Mouse (Mus musculus) heart, embryonic 15.5 days (tissue): ENCODE data around the gene Arhgap35. TPM values are rescaled to one million over a fixed set of nuclear protein-coding genes. Genes with fewer than 3 reads are reported as not detected.

Experiments used
- ATAC-seq: fragments of 200-750 bp; cut with Nextera tagmentation; replicated peaks from 2 replicates; pipeline ENCODE4 v1.8.0; 2017; ENCODE audit warnings: low read depth, moderate TSS enrichment; ENCODE audit not compliant: insufficient number of reproducible peaks, insufficient read depth, low FRiP score
- H3K27ac ChIP-seq: fragments of 300-500 bp; sonication (generic); 2 replicates; pipeline ENCODE4 v1.5.1; 2015; ENCODE audit warnings: mild to moderate bottlenecking, inconsistent platforms
- H3K27me3 ChIP-seq: fragments of 300-500 bp; sonication (generic); 2 replicates; pipeline ENCODE4 v1.6.1; 2015; ENCODE audit warnings: inconsistent platforms
- H3K36me3 ChIP-seq: fragments of 300-500 bp; sonication (generic); 2 replicates; pipeline ENCODE4 v1.6.1; 2015; ENCODE audit warnings: mild to moderate bottlenecking, inconsistent platforms
- H3K4me1 ChIP-seq: fragments of 300-500 bp; sonication (generic); replicated peaks from 2 replicates; pipeline ENCODE4 v1.6.1; 2015; ENCODE audit warnings: inconsistent platforms
- H3K4me2 ChIP-seq: fragments of 300-500 bp; sonication (generic); 2 replicates; pipeline ENCODE4 v1.6.1; 2015; ENCODE audit warnings: inconsistent platforms, mild to moderate bottlenecking, moderate library complexity
- H3K4me3 ChIP-seq: fragments of 300-500 bp; sonication (generic); 2 replicates; pipeline ENCODE4 v1.5.1; 2015; ENCODE audit warnings: mild to moderate bottlenecking, inconsistent platforms
- H3K9ac ChIP-seq: fragments of 300-500 bp; sonication (generic); 2 replicates; pipeline ENCODE4 v1.6.1; 2015; ENCODE audit warnings: mild to moderate bottlenecking, inconsistent platforms
- H3K9me3 ChIP-seq: fragments of 300-500 bp; sonication (generic); replicated peaks from 2 replicates; pipeline ENCODE4 v1.6.1; 2016; ENCODE audit warnings: inconsistent platforms
- WGBS: fragments of 180-500 bp; shearing (Covaris S2); methylation state at CpG from one replicate; pipeline ENCODE4 v1.1.7; 2015; ENCODE audit warnings: mixed read lengths; 5-methylcytosine and 5-hydroxymethylcytosine counted together
- polyA plus RNA-seq: library from polyadenylated mRNA; unstranded; fragments of >200 nt; fragmentation: Nextera tagmentation; extraction: Ambion mirVana; gene quantifications from 2 replicates; pipeline ENCODE4 v1.2.1, GENCODE M21; 2015

Arhgap35 gene
- polyA plus RNA-seq, 1 experiment from 2014 or later: 12.6 TPM

DNA sequence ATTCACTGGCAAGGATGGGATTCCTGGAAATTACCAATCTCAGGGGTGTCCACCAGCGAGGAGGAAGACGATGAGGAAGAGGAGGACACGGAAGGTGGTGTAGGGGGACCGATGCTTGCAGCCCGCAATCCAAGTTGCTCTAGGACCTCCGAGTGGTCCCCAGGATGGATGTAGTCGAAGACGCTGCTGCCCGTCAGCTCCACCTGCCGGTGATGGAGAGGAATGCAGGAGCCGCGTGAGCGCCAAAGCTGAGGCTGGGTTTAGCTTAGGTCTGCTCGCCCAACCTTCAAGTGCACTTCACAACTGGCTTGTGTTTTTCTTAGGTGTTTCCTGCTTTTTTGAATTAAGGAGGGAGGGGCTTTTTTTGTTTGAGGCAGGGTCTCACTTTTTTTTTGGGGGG, 151.6 kb downstream of the Arhgap35 start:
- H3K27ac ChIP-seq: no peak overlapping the region
- ATAC-seq: no peak
- H3K4me1 ChIP-seq: no peaks in the 10 kb centered on the region
- H3K4me3 ChIP-seq: no peak overlapping the region
- H3K4me2 ChIP-seq: no peak overlapping the region
- no peaks in the 10 kb centered on the region for H3K36me3 ChIP-seq
- WGBS: 2% methylated on average over 14 of the region's 14 CpGs
- peaks cover 32% of the 10 kb centered on the region for H3K27me3 ChIP-seq
- H3K9ac ChIP-seq: no peak overlapping the region
- H3K9me3 ChIP-seq: no peaks in the 10 kb centered on the region

DNA sequence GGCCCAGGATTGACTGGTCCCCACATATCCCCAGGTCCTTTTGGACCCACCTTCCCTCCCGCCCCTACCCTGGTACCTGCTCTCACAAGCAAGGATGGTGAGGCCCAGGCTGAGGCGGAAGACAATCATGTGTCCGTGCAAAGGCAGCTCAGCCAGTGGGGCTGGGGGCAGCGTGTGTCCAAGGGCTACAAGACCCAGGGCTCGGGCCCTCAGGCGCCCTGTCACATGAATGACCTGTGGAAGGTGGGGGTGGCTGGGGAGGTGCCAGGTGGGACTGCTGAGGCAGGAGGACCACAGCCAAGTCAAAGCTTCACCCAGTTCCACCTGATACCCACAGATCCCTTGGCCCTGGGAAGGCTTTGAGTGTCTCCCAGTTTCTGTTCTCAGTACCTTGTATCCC, 153.1 kb downstream of the Arhgap35 start:
- 73% methylated on average over 6 of the region's 6 CpGs for WGBS
- Histone ChIP-seq H3K9me3 (no peaks in the 10 kb centered on the region), H3K4me1 (no peaks in the 10 kb centered on the region), H3K27ac (no peak overlapping the region), H3K36me3 (no peaks in the 10 kb centered on the region), H3K4me3 (no peak overlapping the region), H3K4me2 (no peak overlapping the region), H3K27me3 (peaks cover 23% of the 10 kb centered on the region), H3K9ac (no peak overlapping the region)
- ATAC-seq: no peak

GRCm38 (mm10) chr7:16461151-16461550, 153.6 kb downstream of the Arhgap35 start:
- Histone ChIP-seq H3K27ac (no peak overlapping the region), H3K27me3 (peaks cover 23% of the 10 kb centered on the region), H3K4me3 (no peak overlapping the region), H3K4me1 (no peaks in the 10 kb centered on the region), H3K4me2 (no peak overlapping the region), H3K9me3 (no peaks in the 10 kb centered on the region), H3K36me3 (peaks cover 3% of the 10 kb centered on the region; the same call in 1 of the 2 replicates), H3K9ac (no peak overlapping the region)
- no peak for ATAC-seq
- 57% methylated on average over 6 of the region's 6 CpGs for WGBS

DNA sequence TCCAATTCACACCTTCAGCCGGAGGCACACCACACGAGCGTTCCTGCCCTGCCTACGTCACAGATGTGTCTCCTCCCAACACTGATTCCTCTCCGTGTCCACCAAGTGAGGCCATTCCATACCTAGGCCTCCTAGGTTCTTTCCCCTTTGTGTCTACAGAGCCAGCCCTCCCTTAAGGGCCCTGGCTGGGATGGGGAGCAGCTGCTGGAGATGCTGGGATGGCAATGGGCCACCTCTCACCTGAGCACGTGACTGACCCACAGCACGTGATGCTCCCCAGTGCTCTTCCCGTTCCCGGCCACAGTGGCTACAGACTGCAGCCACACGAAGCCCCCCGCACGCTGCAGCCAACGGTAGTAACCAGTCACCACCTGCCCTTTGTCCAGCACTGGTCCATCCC, 154.2 kb downstream of the Arhgap35 start:
- 51% methylated on average over 13 of the region's 13 CpGs for WGBS
- H3K9me3 ChIP-seq: no peaks in the 10 kb centered on the region
- no peak overlapping the region for H3K4me3 ChIP-seq
- H3K4me1 ChIP-seq: no peaks in the 10 kb centered on the region
- no peak overlapping the region for H3K4me2 ChIP-seq
- H3K36me3 ChIP-seq: peaks cover 3% of the 10 kb centered on the region; the same call in 1 of the 2 replicates
- no peak for ATAC-seq
- H3K27me3 ChIP-seq: peaks cover 23% of the 10 kb centered on the region
- no peak overlapping the region for H3K9ac ChIP-seq
- H3K27ac ChIP-seq: no peak overlapping the region

DNA sequence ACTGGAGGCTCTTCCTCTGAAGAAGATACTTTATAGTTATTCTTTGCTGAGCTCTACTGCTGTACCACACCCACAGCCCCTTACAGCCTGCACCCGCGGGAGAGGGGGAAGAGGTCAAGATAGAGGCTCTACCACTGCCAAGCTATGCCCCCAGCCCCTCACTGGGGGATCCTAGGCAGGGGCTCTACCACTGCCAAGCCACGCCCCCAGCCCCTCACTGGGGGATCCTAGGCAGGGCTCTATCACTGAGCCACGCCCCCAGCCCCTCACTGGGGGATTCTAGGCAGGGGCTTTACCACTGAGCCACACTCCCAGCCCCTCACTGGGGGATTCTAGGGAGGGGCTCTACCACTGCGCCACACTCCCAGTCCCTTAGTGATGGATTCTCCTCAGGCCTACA, 158.5 kb downstream of the Arhgap35 start:
- H3K4me2 ChIP-seq: no peak overlapping the region
- 76% methylated on average over 5 of the region's 5 CpGs for WGBS
- no peak overlapping the region for H3K9ac ChIP-seq
- no peak for ATAC-seq
- peaks cover 11% of the 10 kb centered on the region for H3K4me1 ChIP-seq
- peaks cover 3% of the 10 kb centered on the region; the same call in 1 of the 2 replicates for H3K36me3 ChIP-seq
- no peak overlapping the region for H3K27ac ChIP-seq
- no peak overlapping the region for H3K4me3 ChIP-seq
- peaks cover 14% of the 10 kb centered on the region for H3K27me3 ChIP-seq
- H3K9me3 ChIP-seq: no peaks in the 10 kb centered on the region

DNA sequence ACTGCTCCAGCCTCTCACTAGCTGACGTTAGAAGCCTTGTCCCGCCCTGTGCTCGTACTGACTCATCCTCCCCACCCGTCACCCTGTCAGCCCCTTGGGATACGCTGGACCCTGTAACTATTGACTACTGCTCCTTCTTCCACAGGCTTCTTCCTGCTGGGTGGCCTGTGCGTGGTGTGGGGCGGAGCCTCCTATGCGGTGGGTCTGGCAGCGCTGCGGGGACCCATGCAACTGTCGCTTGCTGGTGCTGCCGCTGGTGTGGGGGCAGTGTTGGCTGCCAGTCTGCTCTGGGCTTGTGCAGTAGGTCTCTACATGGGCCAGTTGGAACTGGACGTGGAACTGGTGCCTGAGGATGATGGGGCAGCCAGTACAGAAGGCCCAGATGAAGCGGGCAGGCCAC, 159.8 kb downstream of the Arhgap35 start:
- H3K27ac ChIP-seq: no peak overlapping the region
- no peaks in the 10 kb centered on the region for H3K9me3 ChIP-seq
- H3K9ac ChIP-seq: no peak overlapping the region
- no peak overlapping the region for H3K4me2 ChIP-seq
- 91% methylated on average over 14 of the region's 14 CpGs for WGBS
- peaks cover 2% of the 10 kb centered on the region; the same call in 1 of the 2 replicates for H3K27me3 ChIP-seq
- ATAC-seq: no peak
- H3K4me1 ChIP-seq: peaks cover 11% of the 10 kb centered on the region
- H3K36me3 ChIP-seq: peaks cover 3% of the 10 kb centered on the region; the same call in 1 of the 2 replicates
- no peak overlapping the region for H3K4me3 ChIP-seq

DNA sequence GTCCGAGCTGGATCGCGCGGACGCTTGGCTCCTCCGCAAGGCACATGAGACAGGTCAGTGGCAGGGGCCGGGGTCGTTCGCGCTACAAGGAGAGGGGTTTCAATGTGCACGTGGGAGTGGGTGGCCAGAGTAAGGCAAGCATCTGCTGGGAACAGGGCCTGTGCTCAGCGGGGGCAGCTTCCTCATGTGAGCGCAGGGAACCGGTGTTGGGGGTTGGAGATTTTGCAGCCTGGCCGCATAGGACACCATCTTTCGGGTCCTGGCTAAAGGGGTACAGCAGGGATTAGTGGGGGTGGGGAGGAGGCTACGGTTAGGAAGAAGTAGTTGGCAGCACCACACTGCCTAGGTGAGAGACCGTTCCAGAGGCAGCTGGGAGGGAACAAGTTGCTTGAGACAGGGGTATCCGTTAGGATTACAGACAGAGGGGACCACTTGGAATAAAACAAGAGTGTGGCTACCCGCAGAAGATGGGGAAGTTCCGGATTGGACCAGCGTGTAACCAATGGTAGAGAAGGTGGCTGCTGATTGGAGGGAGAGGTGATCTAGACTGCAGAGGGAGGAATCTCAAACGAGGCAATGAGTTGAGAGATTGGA, 161.6 kb downstream of the Arhgap35 start:
- Histone ChIP-seq H3K9me3 (no peaks in the 10 kb centered on the region), H3K4me2 (peak overlapping the region; percentile 97), H3K4me3 (peak overlapping the region; percentile 86), H3K27ac (peak overlapping the region; percentile 52), H3K36me3 (peaks cover 3% of the 10 kb centered on the region; the same call in 1 of the 2 replicates), H3K9ac (peak overlapping the region; percentile 78), H3K27me3 (no peaks in the 10 kb centered on the region), H3K4me1 (peaks cover 11% of the 10 kb centered on the region)
- peak; percentile 19 for ATAC-seq
- WGBS: under 1% methylated on average over 23 of the region's 23 CpGs

GRCm38 (mm10) chr7:16452587-16453073, 162.2 kb downstream of the Arhgap35 start, which contains the start of gene Tmem160:
TSS of gene Tmem160 (plus strand) at chr7:16452779.
- H3K4me3 ChIP-seq: peak within 1 kb of the TSS; percentile 86
- H3K9ac ChIP-seq: peak within 1 kb of the TSS; percentile 78
- WGBS: under 1% methylated on average over 30 of the region's 30 CpGs
- H3K27ac ChIP-seq: peak within 1 kb of the TSS; percentile 52
- peak within 1 kb of the TSS; percentile 97 for H3K4me2 ChIP-seq
- no peaks in the 10 kb centered on the region for H3K9me3 ChIP-seq
- peaks cover 3% of the 10 kb centered on the region; the same call in 1 of the 2 replicates for H3K36me3 ChIP-seq
- H3K4me1 ChIP-seq: peaks cover 11% of the 10 kb centered on the region
- ATAC-seq: peak; percentile 97
- no peaks in the 10 kb centered on the region for H3K27me3 ChIP-seq

DNA sequence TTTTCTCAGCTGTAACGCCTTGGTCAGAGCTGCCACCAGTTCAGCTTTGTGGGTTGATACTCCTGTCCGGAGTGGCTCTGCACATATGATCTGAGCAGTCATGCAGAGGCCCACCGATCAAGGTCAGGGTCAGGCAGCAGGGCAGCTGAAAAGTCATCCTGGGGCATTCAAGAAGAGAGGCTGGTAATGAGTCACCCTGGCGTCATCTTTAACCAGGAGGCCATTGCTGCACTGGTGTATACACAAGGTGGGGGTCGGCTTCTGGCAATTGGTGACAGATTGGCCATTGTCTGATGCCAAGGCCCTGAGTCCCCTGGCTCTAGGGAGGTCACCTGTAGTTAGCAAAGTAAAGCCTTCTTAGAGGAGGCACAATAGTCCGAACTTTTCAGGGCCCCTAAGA, 163.1 kb downstream of the Arhgap35 start:
- Histone ChIP-seq H3K36me3 (peaks cover 3% of the 10 kb centered on the region; the same call in 1 of the 2 replicates), H3K27ac (peak overlapping the region; percentile 35), H3K9me3 (no peaks in the 10 kb centered on the region), H3K4me1 (peaks cover 11% of the 10 kb centered on the region), H3K27me3 (no peaks in the 10 kb centered on the region), H3K4me3 (no peak overlapping the region), H3K9ac (no peak overlapping the region), H3K4me2 (no peak overlapping the region)
- WGBS: 62% methylated on average over 6 of the region's 6 CpGs
- ATAC-seq: no peak

Other genes starting within 250 kb of the Arhgap35 start
- 187 and 209 TPM in 2 replicates for gene Sae1, start 227.2 kb downstream of the Arhgap35 start, polyA plus RNA-seq
- gene Zc3h4, start 214.1 kb downstream of the Arhgap35 start, polyA plus RNA-seq: 7.9 and 13.2 TPM in 2 replicates
- gene Tmem160, start 162.2 kb downstream of the Arhgap35 start, polyA plus RNA-seq: 76.1 and 76.3 TPM in 2 replicates
- gene Npas1, start 137.3 kb downstream of the Arhgap35 start, polyA plus RNA-seq: 0.16 and 0.36 TPM in 2 replicates
- gene Ceacam15, start 60.7 kb upstream of the Arhgap35 start, polyA plus RNA-seq: 0.60 and 0.68 TPM in 2 replicates
- gene Ceacam9, start 106.9 kb upstream of the Arhgap35 start, polyA plus RNA-seq: not detected in 2 replicates
- 194 and 219 TPM in 2 replicates for gene Ap2s1, start 123.4 kb upstream of the Arhgap35 start, polyA plus RNA-seq
- gene Slc1a5, start 166.3 kb upstream of the Arhgap35 start, polyA plus RNA-seq: 40.2 and 46.4 TPM in 2 replicates
- 73.9 and 90.0 TPM in 2 replicates for gene Strn4, start 200.9 kb upstream of the Arhgap35 start, polyA plus RNA-seq
- 30.8 and 32.7 TPM in 2 replicates for gene Fkrp, start 201.7 kb upstream of the Arhgap35 start, polyA plus RNA-seq
- gene Prkd2, start 227.9 kb upstream of the Arhgap35 start, polyA plus RNA-seq: 9.9 and 13.3 TPM in 2 replicates